Mouse (Mus musculus): ENCODE measurements around the gene Mrpl18. TPM values are rescaled to one million over a fixed set of nuclear protein-coding genes. Genes with fewer than 3 reads are reported as not detected.

The Mrpl18 gene
- polyA plus RNA-seq, 1 experiment from 2014 or later = 199 TPM

DNA sequence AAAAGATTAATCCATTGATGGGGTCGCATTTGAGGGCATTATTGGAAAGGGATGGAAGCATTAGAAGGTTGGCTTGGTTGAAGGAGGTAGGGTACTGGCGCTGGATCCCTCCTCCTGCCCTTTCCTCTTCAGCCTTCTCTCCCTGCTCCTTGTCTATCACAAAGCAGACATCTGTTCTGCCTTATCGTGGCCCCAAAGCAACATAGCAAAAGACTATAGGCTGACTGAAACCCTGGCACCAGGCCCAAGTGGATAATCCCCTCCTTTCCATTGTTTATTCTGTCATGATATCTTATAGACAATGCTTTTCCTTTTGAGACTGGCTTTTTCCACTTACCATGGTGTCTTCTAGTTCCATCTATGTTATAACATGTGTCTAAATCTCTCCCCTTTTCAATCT lies 50.7 kb downstream of the Mrpl18 start:
- Histone ChIP-seq H3K27ac (replicated peaks; ENCODE audit: low read depth, low read length) (no peak overlapping the region), H3K4me3 (ENCODE audit: low read depth, low read length) (no peak overlapping the region), H3K36me3 (ENCODE audit: control insufficient read depth, insufficient read depth, low read length) (no peaks in the 10 kb centered on the region), H3K27me3 (ENCODE audit: control insufficient read depth, insufficient read depth, low read length) (no peaks in the 10 kb centered on the region), H3K4me2 (ENCODE audit: low read depth, severe bottlenecking) (no peak overlapping the region), H3K4me1 (ENCODE audit: control insufficient read depth, insufficient read depth, low read length) (peaks cover 5% of the 10 kb centered on the region), H3K9ac (ENCODE audit: low read length) (no peak overlapping the region), H3K9me3 (ENCODE audit: control insufficient read depth, low read length) (no peaks in the 10 kb centered on the region)
- ATAC-seq (ENCODE audit: insufficient number of reproducible peaks, low FRiP score, low TSS enrichment, low read depth) = no peak
- WGBS = 84% methylated on average over 3 of the region's 3 CpGs
- no peak for DNase-seq (ENCODE audit: low spot score)

DNA sequence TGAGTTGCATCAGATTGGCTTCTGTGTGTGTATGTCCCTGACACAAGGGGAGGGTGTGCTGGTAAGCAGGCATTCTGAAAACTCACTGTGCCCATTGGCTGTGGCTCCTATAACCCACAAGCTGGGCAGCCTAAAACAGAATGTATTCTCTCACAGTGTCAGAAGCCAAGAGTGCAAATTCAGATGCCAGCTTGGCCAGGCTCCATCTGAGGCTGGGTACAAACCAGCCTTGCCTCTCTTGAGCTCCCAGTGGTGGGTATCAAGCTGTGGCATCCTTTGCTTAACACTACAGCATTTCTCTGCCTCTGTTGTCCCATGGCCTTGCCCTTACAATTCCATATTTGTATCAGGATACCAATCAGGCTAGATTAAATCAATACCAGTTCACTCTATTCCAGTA lies 52.0 kb downstream of the Mrpl18 start:
- Histone ChIP-seq H3K27me3 (ENCODE audit: control insufficient read depth, insufficient read depth, low read length) (no peaks in the 10 kb centered on the region), H3K4me1 (ENCODE audit: control insufficient read depth, insufficient read depth, low read length) (peaks cover 5% of the 10 kb centered on the region), H3K9me3 (ENCODE audit: control insufficient read depth, low read length) (no peaks in the 10 kb centered on the region), H3K4me2 (ENCODE audit: low read depth, severe bottlenecking) (no peak overlapping the region), H3K27ac (replicated peaks; ENCODE audit: low read depth, low read length) (no peak overlapping the region), H3K36me3 (ENCODE audit: control insufficient read depth, insufficient read depth, low read length) (no peaks in the 10 kb centered on the region), H3K9ac (ENCODE audit: low read length) (no peak overlapping the region), H3K4me3 (ENCODE audit: low read depth, low read length) (no peak overlapping the region)
- no peak for DNase-seq (ENCODE audit: low spot score)
- ATAC-seq (ENCODE audit: insufficient number of reproducible peaks, low FRiP score, low TSS enrichment, low read depth) = no peak

Small RNA genes within 50 kb of the gene (microRNA-seq; reads per million reads assigned to microRNA genes)
- gene Gm24085 = not detected

Other genes with a start within 250 kb of the Mrpl18 start
- gene Slc22a1, start 240.5 kb downstream of the Mrpl18 start, polyA plus RNA-seq (2014; fragmentation: Nextera tagmentation; extraction: Ambion mirVana) = not detected in 2 replicates
- 28.0 and 31.5 TPM in 2 replicates for gene Igf2r, start 146.7 kb downstream of the Mrpl18 start, polyA plus RNA-seq (2014; fragmentation: Nextera tagmentation; extraction: Ambion mirVana)
- 0.50 and 0.81 TPM in 2 replicates for gene Mas1, start 48.2 kb downstream of the Mrpl18 start, polyA plus RNA-seq (2014; fragmentation: Nextera tagmentation; extraction: Ambion mirVana)
- not detected in 2 replicates for gene Mrgprh, start 40.3 kb downstream of the Mrpl18 start, polyA plus RNA-seq (2014; fragmentation: Nextera tagmentation; extraction: Ambion mirVana)
- gene Pnldc1, start 6.1 kb downstream of the Mrpl18 start, polyA plus RNA-seq (2014; fragmentation: Nextera tagmentation; extraction: Ambion mirVana) = 1.7 and 2.3 TPM in 2 replicates
- gene Tcp1, start 644 bp downstream of the Mrpl18 start, polyA plus RNA-seq (2014; fragmentation: Nextera tagmentation; extraction: Ambion mirVana) = 578 and 600 TPM in 2 replicates
- gene Acat3, start 24.3 kb upstream of the Mrpl18 start, polyA plus RNA-seq (2014; fragmentation: Nextera tagmentation; extraction: Ambion mirVana) = 0.68 and 0.88 TPM in 2 replicates
- 236 and 271 TPM in 2 replicates for gene Acat2, start 44.4 kb upstream of the Mrpl18 start, polyA plus RNA-seq (2014; fragmentation: Nextera tagmentation; extraction: Ambion mirVana)
- gene Wtap, start 77.8 kb upstream of the Mrpl18 start, polyA plus RNA-seq (2014; fragmentation: Nextera tagmentation; extraction: Ambion mirVana) = 155 and 160 TPM in 2 replicates
- gene Sod2, start 90.5 kb upstream of the Mrpl18 start, polyA plus RNA-seq (2014; fragmentation: Nextera tagmentation; extraction: Ambion mirVana) = 101 and 106 TPM in 2 replicates
- gene Gpr31b, start 136.0 kb upstream of the Mrpl18 start, polyA plus RNA-seq (2014; fragmentation: Nextera tagmentation; extraction: Ambion mirVana) = not detected in 2 replicates
- gene Tcp10b, start 144.8 kb upstream of the Mrpl18 start, polyA plus RNA-seq (2014; fragmentation: Nextera tagmentation; extraction: Ambion mirVana) = not detected in 2 replicates
- gene Unc93a, start 215.5 kb upstream of the Mrpl18 start, polyA plus RNA-seq (2014; fragmentation: Nextera tagmentation; extraction: Ambion mirVana) = not detected in 2 replicates